Mouse (Mus musculus): ENCODE measurements around the gene Plau.

The Plau gene

DNA sequence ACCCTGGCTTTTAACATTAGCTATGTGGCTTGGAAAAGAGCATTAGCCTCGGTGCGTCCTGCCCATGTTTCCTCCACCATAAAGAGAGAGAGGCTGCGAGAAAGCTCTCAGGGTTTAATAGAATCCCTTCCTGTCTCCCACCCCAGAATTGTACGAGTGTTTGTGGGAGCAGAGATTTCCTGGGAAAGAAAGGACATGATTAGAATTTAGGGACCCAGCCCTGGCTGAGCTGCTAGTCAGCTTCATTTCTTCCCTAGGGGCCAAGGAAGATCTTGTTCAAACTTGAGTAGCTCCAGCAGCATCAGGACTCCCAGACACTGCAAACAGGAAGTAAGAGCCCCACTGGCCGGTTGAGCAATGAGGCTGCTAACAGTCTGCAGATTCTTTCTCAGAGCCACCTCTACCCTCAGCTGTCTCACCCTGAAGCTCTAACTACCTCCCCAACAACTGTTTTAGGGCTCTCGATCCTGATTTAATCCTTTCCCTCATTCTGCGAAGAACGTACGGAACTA lies 9.2 kb downstream of the Plau start:
- peak; percentile 54 to 59 for DNase-seq

DNA sequence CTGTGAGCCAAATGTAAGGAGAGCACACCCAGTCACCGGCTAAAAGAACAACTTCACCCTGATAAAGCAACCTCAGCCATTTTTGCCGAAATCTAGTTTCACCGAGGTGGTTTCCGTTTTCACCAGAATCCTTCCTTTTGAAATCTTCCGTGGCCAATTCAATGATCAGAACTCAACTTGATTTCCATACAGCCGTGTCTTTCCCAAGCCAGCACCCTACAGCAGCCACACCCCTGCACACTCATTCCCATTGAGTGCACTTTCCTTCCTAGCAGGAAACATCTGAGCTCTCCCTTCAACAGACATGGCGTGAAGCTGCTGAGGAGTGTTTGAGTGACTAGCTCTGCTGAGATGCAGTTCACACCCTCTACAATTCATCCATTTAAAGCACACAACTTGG lies 9.8 kb downstream of the Plau start:
- peak; percentile 40 to 46 for DNase-seq

DNA sequence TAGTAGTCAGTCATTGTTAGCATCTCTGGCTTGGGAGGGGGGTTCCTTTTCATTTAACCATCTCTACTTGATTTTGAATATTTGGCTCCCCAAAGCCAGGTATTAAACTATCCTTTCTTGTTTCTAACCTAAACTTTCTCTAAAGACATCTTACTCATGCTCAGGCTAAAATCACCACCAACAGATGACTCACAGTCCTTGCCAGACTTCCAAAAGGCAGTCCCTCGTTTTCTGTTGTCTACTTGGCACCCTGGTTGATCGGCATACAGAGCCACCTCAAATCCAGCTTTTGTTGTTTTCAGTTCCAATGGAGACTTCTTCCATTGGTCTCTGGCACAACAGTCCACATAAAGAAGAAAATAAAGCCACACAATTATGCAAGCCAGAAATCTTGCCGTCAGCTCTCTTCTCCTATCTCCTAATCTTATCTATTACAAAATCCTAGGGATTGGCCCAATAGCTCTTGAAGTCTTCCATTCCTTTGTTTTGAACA lies 11.2 kb downstream of the Plau start:
- DNase-seq: no peak

DNA sequence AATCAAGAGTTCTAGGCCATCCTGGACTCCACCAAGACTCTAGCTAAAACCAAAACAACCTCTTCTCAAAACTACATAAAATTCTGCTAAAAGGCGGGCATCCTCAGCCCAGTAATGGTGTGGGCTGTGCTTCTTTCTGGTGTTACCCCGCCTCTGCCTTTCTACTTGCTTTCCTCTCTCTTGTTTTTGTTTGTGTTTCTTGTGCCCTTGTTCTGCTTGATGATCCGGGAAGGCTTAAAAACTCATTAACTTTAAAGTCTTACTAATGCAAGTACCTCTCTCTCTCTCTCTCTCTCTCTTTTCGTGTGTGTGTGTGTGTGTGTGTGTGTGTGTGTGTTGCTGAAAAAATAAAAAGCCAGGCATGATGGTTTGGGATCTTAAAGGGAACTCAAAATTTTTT lies 13.3 kb downstream of the Plau start:
- DNase-seq: no peak

DNA sequence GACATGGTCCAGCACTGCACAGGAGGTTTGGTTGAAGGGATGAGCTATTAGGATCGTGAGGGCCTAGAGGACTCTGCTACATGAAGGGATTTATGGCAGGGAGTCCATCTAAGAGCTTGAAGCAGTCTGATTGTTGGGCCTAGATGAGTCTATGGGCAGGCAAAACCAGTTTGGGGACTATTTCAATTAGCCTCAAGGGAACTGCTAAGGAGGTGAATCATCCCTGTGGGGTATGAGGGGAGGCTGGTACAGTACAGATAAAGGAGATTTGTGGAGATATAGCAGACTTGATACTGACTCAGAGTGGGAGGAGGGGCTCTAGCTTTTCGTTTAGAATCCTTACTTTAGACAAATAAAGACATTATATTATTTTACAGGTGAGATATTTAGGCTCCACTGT lies 14.0 kb downstream of the Plau start:
- DNase-seq: no peak

DNA sequence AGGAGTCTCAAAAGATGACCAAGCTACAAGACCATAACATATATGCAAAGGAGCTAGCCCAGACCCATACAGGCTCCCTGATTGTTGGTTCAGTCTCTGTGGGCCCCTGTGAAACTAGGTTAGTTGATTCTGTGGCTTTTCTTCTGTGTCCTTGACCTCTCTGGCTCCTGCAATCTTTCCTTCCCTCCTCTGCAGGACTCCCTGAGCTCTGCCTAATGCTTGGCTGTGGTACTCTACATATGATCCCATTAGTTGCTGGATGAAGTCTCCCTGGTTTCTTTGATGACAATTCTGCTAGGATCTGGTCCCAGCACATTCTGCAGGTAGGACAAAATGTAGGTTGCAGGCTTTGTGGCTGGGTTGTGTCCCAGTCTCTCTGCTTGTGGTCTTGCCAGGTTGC lies 15.3 kb downstream of the Plau start:
- DNase-seq: no peak

DNA sequence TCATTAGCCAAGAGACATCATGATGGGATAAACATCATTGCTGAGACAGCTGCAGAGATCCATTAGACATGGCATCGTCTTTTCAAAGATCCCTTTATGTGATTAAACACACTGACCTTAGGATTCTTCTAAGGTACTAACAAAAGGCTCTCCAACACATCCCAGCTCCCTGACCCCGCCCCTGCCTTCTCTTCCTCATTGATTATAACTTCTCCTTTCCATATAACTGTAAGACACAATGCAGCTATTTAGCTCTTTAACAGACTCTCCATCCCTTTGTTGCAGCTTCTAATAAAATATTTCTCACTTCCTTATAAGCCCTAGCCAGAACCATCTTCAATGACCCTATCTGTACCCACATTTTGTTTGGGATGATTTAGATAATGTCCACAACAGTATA lies 24.7 kb downstream of the Plau start:
- no peak for DNase-seq

DNA sequence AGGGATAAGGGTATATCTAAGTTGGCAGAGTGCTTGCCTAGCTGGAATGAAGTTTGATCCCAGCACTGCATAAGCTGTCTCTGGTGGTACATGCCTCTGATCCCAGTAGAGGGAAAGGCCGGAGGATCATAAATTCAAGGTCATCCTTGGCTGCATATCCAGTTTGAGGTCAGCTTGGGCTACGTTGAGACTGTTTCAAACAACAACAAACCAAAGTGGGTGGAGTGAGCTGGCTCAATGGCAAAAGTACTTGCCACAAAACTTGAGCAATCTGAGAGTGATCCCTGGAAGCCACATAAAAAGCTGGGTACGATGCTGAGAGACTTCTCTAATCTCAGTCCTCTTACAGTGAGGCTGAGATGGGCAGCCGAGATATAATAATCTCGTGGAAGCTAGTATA lies 25.1 kb downstream of the Plau start:
- peak in 1 of 2 experiments; percentile 29 for DNase-seq

DNA sequence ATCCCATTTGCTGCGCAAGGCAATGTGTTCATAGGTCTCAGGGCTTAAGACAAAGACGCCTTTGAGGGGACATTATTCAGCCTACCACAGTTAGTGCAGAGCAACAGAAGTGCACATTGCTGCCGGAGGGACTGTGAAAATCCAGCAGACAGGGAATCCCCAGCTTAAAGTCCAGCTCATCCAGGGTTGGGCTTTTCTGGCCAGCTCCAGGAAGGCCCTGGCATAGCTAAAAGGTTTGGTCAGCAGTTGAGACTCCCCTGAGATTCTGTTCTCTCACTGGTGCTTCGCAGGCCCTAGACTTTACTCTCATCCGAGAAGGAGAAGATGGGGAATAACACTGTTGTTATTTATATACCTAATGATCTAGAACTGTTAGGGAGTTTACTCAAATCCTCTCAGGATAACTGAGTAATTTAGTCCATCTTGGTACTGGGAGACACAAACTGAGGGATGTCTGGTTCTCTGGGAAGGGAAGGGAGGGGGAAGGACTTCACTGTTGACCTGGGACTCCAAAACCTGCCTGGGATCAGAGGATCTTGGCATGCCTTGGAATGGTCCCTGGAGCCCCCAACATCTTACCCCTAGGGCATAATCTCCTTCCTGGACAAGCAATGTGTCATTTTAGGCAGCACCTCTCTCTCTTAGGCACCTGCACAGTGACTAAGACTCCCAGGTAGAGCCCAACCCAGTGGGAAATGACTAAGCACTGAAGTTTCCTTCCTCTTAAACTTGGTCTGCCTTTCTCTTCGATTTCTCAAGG lies 27.0 kb downstream of the Plau start:
- DNase-seq: no peak

DNA sequence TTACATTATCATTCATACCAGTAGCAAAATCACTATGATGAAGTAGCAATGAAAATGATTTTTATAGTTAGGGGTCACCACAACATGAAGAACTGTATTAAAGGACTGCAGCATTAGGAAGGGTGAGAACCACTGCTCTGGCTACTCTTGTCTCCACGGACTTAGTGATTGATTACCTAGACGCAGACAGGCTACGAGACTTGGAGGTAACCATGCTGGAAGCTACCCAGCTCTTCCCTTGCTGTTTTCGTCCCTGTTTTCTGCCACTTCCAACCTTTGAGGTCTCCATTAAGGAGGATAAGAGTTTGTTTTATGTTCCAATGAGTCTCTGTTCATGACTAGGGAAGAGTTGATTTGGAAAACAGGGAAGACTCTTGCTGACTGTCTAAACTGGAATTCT lies 27.7 kb downstream of the Plau start:
- DNase-seq: no peak

DNA sequence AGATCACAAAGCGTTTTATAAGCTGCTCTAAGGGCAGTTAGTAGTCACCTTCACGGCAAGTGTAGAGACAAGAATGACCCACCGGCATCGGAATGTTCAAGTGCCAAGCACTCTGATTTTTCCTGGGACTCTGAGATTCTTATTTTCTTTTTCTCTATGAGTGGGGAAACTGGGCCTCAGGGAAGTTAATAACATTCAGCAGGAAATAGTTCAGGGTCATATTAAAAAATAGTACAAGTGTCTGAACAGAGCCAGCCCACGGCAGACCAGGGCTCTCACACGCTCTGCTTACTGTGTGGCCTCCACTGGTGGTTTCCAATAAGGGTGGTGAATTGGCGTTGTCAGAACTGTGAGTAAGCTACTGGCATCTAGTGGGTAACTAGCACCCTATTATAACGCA lies 29.1 kb downstream of the Plau start:
- peak in 1 of 2 experiments; percentile 23 for DNase-seq

DNA sequence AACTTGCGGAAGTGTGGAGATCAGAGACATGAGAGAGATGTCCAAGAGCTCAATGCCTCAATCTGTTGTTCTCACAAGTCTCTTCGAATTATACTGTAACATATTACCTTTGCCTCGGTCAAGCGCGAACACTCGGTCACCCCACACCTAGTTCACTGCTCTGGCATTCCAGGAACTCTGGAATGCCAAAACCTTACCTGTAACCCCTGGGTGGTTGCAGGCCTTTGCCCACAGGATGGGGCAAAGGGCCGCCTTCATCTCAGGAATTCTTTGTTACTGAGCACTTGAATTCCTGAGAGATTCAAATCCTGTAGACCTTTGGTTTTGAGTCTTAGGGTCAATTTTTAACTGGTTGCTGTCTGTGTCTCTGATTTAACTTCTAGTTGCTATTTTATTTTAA lies 29.9 kb downstream of the Plau start:
- no peak for DNase-seq

DNA sequence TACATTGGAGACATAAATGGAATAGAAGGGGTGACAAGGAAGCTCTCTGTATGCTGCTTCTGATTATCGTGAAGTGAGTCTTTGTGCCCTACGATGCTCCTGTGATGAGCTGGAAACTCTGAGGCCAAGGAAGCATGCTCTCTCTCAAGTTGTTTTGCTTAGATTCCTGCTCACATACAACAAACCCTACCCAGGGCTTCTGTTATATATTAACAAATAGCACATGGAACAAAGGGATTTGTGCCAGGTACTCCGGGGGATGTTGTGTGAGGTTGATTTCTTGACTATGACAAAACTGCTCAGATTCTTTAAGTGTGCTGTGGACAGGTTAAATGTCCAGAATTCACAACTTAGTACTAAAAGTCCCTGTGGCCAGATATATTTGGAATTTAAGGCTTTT lies 33.6 kb downstream of the Plau start:
- no peak for DNase-seq

DNA sequence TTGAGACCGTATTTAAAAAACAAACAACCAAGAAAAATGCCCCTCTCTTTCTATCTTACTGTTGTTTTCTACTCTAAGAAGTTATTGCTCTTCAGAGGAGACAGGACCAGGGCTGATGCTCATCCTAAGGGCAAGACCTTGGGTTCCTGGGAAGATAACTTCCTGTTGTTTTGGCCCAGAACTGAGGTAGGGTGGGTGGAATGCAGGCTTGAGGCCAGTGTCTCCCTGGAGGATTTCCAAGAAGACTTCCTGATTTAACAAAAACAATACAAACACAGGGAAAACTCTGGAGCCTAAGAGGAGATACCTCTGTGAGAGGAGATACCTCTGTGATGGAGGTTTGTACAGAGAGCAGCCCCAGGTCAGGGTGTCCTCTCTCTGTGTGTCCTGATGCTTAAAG lies 35.0 kb downstream of the Plau start:
- peak; percentile 50 to 64 for DNase-seq

DNA sequence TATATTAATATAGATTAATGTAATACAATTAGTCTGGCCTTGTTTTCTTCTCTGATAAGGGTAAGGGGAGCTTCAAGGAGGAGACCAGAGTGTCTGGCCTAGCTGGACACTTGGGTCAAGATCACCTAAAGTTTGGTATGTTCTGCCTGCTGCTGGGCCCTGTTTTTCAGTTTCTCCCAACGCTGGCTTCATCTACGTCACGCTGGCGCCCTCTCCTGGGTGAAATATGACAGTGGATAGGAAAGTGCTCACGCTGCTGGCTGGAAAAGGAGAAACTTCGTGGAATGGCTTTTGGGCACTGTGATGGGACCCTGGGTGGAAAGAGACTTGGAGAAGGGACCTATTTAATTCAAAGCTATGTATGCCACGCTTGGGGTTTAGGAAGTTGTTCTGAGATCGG lies 36.8 kb downstream of the Plau start:
- peak; percentile 81 to 85 for DNase-seq

DNA sequence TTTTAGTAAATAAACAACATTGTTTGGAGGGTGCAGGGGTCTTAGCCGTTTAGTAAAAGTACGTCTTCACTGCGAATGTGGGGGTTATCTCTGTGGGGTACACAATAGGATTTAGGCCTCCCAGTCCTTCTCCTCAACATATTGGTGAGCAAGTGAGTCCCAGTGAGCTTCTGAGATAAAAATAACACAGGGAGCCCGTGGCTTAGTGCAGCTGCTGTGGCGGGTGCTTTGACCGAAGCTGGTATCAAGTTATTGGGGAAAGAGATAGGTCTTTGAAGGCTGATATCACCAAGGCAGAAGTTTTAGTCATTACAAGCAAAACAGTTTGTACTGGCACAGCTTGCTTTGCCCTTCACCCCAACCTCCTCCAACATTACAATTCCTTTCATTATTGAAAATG lies 37.5 kb downstream of the Plau start:
- no peak for DNase-seq

DNA sequence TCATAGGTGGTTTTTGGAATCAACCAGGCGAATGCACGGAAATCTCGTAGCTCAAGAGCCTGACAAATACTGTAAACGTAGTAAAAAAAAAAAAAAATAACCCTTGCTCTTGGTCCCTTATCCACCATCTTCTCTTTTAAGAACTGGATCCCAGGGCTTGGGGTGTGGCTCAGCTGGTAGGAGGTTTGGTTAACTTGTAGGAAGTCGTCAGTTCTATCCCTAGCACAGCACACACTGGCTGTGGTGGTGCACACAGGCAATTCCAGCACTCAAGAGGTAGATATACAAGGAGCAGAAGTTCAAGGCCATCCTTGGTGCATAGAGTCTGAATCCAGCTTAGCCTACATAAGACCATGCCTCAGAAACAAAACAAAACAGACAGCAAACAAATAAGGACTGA lies 48.2 kb downstream of the Plau start:
- no peak for DNase-seq

DNA sequence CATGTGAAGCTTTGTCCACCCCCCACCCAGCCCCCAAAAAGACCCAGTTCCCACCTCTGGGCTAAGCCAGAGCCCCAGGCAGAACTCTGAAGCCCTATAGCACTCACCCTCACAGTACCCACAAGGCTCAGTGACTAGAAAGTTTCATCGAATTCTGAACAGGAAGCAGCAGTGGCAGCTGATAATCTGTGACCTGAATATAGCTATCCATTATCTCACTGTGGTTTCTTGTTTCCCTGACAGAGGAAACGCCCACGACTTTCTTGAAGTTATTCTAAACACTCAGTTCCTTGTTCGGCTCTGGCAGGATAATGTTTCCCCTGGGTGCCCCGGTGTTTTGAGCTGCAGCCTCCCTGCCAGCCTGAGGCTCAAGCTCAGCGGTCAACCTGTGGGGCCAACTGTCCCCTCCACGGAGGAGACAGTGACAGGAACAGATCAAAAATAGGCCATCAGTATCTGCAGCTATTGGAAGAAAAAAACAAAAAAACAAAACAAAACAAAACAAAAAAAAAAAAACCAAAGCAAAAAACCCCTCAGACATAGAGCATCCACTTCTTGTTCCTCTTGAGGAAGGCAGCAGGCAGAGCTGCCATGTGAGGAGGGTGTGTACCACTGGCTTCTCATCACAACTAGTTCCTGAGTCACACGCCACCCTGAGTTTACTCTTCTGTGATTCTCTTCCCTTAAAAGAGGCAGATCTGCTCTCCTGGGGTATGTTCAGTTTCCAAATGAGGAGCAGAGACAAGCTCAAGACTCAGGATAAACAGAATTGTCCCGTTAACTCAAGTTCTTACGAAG lies 48.8 kb downstream of the Plau start:
- DNase-seq: peak; percentile 61 to 74

DNA sequence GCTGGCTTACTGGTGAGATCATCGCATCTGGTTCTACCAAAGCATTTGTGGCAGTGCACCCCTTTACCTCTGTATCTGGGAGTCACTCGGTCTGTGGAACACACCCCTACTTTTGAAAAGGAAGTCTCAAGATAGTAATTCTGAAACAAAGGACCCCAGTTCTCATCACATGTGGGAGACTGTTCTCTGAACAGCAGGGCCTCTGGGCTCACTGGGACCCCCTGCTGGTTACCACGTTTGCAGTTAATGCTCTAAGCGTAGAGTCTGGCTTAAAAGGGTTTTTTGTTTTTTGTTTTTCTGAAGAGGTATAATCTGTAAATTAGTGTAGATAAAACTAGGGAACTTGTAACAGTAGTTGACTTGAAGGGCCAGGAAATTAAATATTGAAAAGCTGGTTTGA lies 49.8 kb downstream of the Plau start:
- peak; percentile 39 to 47 for DNase-seq

DNA sequence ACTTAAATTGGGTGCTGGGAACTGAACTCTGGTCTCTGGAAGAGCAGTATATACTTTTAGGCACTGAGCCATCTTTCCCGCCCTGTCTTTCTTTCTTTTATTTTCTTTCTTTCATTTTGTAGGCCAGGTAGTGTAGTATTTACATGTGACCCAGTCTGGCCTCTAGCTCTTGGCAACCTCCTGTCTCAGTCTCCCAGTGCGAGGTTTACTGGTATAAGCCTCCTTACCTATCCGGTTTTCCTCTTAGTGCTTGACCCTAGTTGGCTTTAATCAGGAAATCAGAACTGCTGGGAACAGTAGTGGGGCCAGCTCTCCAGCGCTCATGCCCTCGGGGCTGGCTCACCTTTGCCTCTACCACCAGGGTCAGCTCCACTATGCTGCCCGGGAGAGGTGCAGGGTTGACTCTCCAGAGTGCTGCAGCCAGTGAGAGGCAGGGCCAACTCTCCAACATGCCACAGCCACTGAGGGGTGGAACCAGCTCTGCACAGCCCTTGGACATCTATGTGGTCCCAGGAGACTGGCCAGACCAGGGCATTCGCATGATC lies 51.2 kb downstream of the Plau start:
- no peak for DNase-seq

DNA sequence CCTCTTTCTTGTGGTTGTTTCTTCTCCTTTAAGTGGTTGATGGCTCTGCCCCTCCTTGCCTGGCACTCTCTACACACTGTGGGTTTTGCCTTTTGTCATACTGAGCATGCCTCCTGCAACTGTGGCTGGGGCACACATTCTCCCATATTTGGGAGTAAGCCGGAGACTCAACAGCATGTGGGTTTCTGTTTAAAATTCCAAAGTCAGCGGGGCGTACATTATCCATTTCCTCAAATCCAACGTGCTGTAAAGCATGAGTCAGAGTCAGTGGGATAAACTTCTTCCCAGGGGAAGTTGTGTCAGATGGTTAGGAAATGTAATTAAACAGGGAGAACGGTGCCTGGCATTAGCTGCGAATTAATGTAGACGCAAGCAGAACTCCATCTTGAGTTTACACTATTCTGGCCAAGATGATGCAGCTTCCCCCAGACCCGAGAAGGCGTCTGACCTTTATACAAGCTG lies 55.5 kb downstream of the Plau start:
- peak; percentile 39 to 60 for DNase-seq
